Mouse (Mus musculus): ENCODE measurements around the gene Add2. TPM values are rescaled to one million over a fixed set of nuclear protein-coding genes. Genes with fewer than 3 reads are reported as not detected.

The Add2 gene
- polyA plus RNA-seq, 1 experiment, result 91.8 TPM

DNA sequence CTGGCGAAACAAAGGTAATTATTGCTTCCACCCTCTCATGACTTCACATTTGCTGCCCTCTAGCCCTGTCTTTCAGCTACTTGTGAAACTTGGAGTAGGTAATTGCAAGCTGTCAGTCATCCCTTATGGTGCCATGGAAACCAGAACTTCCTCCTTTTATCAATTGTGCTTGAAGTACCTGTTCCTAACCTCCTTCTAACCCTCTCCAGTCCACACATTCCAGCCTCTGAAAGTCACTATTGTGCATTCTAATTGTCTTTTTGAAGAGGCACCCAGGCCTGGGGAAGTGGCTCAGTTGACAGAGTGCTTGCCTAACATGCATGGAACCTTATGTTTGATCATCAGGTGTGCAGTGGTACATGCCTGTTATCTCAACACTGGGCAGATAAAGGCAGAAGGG is 5.2 kb downstream of the Add2 start:
- H3K27ac ChIP-seq (ENCODE audit: control insufficient read depth, insufficient read depth, low read depth, low read length, poor library complexity), result no peak overlapping the region
- H3K4me3 ChIP-seq (replicated peaks; ENCODE audit: control insufficient read depth, low read depth, low read length), result no peak overlapping the region
- WGBS, result 65% methylated on average over 1 of the region's 1 CpGs
- H3K4me1 ChIP-seq (ENCODE audit: control insufficient read depth, insufficient read depth, low read length), result no peaks in the 10 kb centered on the region
- TF ChIP-seq POLR2A (IDR thresholded peaks at IDR 0.05; ENCODE audit: borderline replicate concordance, control insufficient read depth, low read depth, low read length), result no peak
- TF ChIP-seq CTCF (IDR thresholded peaks at IDR 0.05; ENCODE audit: control insufficient read depth, insufficient read depth, low read length), result no peak

DNA sequence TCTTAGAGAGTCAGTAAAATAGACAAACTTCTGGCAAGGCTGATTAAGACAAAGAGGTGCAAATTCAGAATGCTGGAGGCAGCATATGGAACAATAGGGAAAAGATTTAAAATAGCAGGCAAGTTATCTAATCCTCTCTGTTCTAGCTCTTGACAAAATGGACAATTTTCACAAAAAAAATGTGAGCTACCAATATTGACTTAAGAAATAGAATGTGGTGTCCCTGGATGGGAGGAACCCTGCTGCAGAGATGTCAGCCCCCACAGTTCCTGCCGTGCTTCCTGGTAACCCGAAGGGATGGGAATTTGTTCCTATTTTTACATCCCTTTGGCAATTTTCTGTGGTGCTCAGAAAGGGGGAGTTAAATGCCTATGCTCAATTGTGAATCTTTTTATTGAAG is 10.4 kb downstream of the Add2 start:
- no peak for TF ChIP-seq CTCF (IDR thresholded peaks at IDR 0.05; ENCODE audit: control insufficient read depth, insufficient read depth, low read length)
- no peak for TF ChIP-seq POLR2A (IDR thresholded peaks at IDR 0.05; ENCODE audit: borderline replicate concordance, control insufficient read depth, low read depth, low read length)
- Histone ChIP-seq H3K27ac (ENCODE audit: control insufficient read depth, insufficient read depth, low read depth, low read length, poor library complexity) (no peak overlapping the region), H3K4me3 (replicated peaks; ENCODE audit: control insufficient read depth, low read depth, low read length) (no peak overlapping the region), H3K4me1 (ENCODE audit: control insufficient read depth, insufficient read depth, low read length) (no peaks in the 10 kb centered on the region)
- 27% methylated on average over 2 of the region's 2 CpGs for WGBS

DNA sequence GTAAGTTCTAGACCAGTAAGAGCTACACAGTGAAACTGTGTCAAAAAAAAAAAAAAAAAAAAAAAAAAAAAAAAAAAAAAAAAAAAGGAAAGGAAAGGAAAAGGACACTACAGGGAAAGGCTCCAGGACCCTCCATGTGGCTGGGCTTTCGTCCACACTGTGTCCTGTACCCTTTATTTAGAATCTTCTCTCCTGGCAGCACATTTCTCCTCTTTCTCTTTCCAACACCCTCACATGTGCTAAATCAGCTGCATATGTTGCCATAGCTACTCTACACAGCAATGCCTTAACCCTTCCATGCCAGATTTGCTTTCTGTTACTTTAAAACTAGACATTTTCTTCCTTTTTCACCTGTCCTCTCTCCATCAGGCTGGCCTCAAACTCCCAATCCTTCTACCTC is 11.7 kb downstream of the Add2 start:
- no peaks in the 10 kb centered on the region for H3K4me1 ChIP-seq (ENCODE audit: control insufficient read depth, insufficient read depth, low read length)
- TF ChIP-seq POLR2A (IDR thresholded peaks at IDR 0.05; ENCODE audit: borderline replicate concordance, control insufficient read depth, low read depth, low read length) (no peak), CTCF (IDR thresholded peaks at IDR 0.05; ENCODE audit: control insufficient read depth, insufficient read depth, low read length) (no peak)
- 81% methylated on average over 1 of the region's 1 CpGs for WGBS
- no peak overlapping the region for H3K4me3 ChIP-seq (replicated peaks; ENCODE audit: control insufficient read depth, low read depth, low read length)
- no peak overlapping the region for H3K27ac ChIP-seq (ENCODE audit: control insufficient read depth, insufficient read depth, low read depth, low read length, poor library complexity)

DNA sequence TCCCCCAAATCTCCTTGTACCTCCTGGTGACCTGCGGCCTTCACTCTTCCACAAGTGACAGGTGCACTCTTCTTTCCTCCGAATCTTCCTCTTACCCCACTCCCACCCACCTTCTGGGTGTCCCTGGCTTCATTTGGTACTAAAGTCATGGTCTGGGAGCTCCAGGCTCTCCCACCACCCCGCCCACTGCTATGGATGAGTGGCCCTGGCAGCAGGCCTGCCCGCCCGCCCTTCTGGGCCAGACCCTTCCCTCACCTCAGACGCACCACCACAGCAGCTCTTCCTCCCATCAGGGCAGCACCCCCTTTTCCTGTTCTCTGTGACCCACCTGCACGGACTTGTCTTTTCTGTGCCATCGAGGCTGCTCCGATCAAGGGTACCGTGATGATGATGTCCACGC is 19.0 kb downstream of the Add2 start:
- 88% methylated on average over 11 of the region's 11 CpGs for WGBS
- H3K27ac ChIP-seq (ENCODE audit: control insufficient read depth, insufficient read depth, low read depth, low read length, poor library complexity), result no peak overlapping the region
- TF ChIP-seq CTCF (IDR thresholded peaks at IDR 0.05; ENCODE audit: control insufficient read depth, insufficient read depth, low read length), result no peak
- TF ChIP-seq POLR2A (IDR thresholded peaks at IDR 0.05; ENCODE audit: borderline replicate concordance, control insufficient read depth, low read depth, low read length), result no peak
- H3K4me3 ChIP-seq (replicated peaks; ENCODE audit: control insufficient read depth, low read depth, low read length), result no peak overlapping the region
- H3K4me1 ChIP-seq (ENCODE audit: control insufficient read depth, insufficient read depth, low read length), result no peaks in the 10 kb centered on the region

DNA sequence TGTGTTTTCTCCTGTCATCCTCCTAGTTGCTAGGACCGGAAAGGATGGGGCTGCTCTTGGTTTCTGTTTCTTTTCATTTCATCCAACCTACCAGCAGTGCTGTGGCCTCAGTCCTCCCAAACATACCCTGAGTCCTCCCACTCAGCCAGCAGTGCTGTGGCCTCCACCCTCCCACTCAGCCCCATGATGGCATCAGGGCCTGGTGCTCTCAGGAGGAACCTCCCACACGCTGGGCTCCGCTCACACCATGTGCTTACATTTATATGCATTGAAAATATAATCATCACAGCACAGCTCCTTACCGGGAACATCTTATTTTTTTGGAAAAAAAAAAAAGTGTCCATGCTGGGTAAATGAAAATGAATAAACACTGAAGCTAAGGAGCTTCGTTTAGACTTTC is 20.0 kb downstream of the Add2 start:
- WGBS, result 87% methylated on average over 5 of the region's 5 CpGs
- TF ChIP-seq POLR2A (IDR thresholded peaks at IDR 0.05; ENCODE audit: borderline replicate concordance, control insufficient read depth, low read depth, low read length) (no peak), CTCF (IDR thresholded peaks at IDR 0.05; ENCODE audit: control insufficient read depth, insufficient read depth, low read length) (no peak)
- Histone ChIP-seq H3K4me3 (replicated peaks; ENCODE audit: control insufficient read depth, low read depth, low read length) (no peak overlapping the region), H3K27ac (ENCODE audit: control insufficient read depth, insufficient read depth, low read depth, low read length, poor library complexity) (no peak overlapping the region), H3K4me1 (ENCODE audit: control insufficient read depth, insufficient read depth, low read length) (no peaks in the 10 kb centered on the region)

DNA sequence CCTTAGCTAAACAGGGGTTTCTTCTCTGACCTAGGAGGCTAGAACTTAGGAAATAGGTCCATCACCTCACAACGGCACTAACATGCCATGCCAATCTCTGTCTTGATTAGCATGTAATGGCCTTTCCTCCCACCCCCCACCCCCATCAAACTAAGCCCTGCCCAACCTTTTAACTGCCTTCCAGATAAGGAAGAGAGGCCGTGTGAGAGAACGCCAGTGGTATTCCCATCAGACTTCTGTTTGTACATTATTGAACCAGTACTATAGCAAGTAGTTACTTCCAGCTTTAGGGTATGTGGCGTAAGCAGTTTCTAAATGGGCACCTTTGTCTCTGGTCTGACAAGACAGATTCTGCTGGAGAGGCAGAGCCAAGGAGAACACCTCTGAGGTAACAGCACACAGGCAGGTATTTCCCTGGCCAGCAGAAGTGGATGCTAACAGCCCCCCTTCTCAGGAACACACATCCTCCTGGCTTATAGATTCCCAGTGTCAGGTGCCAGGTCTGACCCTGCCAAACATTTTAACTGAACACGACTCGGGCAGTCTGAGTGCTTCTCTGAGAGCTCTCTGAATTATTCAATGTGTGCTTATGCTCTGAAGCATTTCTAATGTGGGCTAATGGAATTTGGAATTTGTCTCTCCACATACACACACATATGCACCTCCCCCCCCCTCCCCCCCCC is 22.2 kb downstream of the Add2 start:
- no peaks in the 10 kb centered on the region for H3K4me1 ChIP-seq (ENCODE audit: control insufficient read depth, insufficient read depth, low read length)
- no peak for TF ChIP-seq CTCF (IDR thresholded peaks at IDR 0.05; ENCODE audit: control insufficient read depth, insufficient read depth, low read length)
- TF ChIP-seq POLR2A (IDR thresholded peaks at IDR 0.05; ENCODE audit: borderline replicate concordance, control insufficient read depth, low read depth, low read length), result no peak
- H3K4me3 ChIP-seq (replicated peaks; ENCODE audit: control insufficient read depth, low read depth, low read length), result no peak overlapping the region
- 66% methylated on average over 6 of the region's 6 CpGs for WGBS
- H3K27ac ChIP-seq (ENCODE audit: control insufficient read depth, insufficient read depth, low read depth, low read length, poor library complexity), result no peak overlapping the region

DNA sequence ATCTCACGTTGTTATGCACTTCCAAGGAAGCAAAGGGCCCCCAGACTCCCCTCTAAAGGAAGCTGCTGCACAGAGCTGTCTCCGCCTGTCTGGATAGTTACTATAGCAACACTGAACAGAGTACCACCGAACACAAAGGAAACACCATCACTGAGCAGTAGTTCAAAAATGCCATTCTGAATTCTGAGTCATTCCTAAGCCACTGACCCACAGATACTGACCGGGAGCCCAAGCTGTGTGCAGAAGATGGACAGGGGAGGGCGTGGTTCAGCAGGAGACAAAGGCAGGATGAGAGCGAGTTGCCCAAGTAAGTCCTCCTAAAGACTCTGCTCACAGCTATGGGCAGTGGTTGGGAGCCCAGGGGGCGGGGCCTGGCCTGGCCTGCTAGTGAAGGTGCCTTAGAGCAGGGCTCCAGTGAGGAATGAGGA is 23.6 kb downstream of the Add2 start:
- no peaks in the 10 kb centered on the region for H3K4me1 ChIP-seq (ENCODE audit: control insufficient read depth, insufficient read depth, low read length)
- TF ChIP-seq POLR2A (IDR thresholded peaks at IDR 0.05; ENCODE audit: borderline replicate concordance, control insufficient read depth, low read depth, low read length) (no peak), CTCF (IDR thresholded peaks at IDR 0.05; ENCODE audit: control insufficient read depth, insufficient read depth, low read length) (no peak)
- WGBS, result 45% methylated on average over 7 of the region's 7 CpGs
- H3K27ac ChIP-seq (ENCODE audit: control insufficient read depth, insufficient read depth, low read depth, low read length, poor library complexity), result no peak overlapping the region
- no peak overlapping the region for H3K4me3 ChIP-seq (replicated peaks; ENCODE audit: control insufficient read depth, low read depth, low read length)

DNA sequence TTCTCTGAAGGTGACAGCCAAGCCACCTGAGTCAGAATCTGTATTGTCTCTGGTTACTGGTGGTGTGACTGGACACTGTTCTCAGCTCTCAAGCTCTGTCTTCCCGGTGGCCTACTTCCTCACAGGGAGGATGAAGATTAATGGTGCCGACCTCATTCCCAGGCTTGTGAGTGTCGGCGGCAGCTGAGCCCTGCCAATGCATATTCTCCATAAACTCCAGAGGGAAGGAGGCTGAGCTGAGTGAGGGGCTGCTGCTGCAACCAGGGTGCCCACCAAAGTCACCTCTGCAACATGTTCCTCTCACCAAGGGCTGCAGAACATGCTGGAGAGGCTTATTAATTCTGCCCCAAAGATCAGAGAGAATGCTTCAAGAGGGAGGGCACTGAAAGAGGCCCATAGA is 24.1 kb downstream of the Add2 start:
- 49% methylated on average over 4 of the region's 4 CpGs for WGBS

DNA sequence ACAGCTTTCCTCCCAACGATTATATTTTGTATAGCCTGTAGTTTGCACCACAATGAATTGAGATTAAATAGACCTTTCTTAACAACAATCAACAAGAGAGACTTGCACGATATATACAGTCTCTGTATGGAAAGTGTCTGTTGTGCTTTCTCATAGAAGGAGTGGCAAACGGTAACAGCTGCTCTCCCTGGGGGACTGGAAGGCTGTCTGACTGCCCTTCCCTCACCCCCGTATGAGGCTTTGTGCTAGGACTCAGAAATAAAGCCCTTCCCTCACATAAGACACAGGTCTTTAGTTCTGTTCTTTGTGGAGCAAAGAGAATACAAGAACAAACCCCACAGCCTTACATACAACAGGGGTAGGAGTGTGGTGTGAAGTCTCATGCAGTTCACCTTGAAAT is 24.6 kb downstream of the Add2 start:
- 66% methylated on average over 4 of the region's 4 CpGs for WGBS
- no peak overlapping the region for H3K4me3 ChIP-seq (replicated peaks; ENCODE audit: control insufficient read depth, low read depth, low read length)
- H3K27ac ChIP-seq (ENCODE audit: control insufficient read depth, insufficient read depth, low read depth, low read length, poor library complexity), result no peak overlapping the region
- no peaks in the 10 kb centered on the region for H3K4me1 ChIP-seq (ENCODE audit: control insufficient read depth, insufficient read depth, low read length)
- TF ChIP-seq POLR2A (IDR thresholded peaks at IDR 0.05; ENCODE audit: borderline replicate concordance, control insufficient read depth, low read depth, low read length), result no peak
- TF ChIP-seq CTCF (IDR thresholded peaks at IDR 0.05; ENCODE audit: control insufficient read depth, insufficient read depth, low read length), result no peak

More for the DNA sequence above, 24.1 kb downstream of the Add2 start:
- Histone ChIP-seq H3K4me1 (ENCODE audit: control insufficient read depth, insufficient read depth, low read length) (no peaks in the 10 kb centered on the region), H3K4me3 (replicated peaks; ENCODE audit: control insufficient read depth, low read depth, low read length) (no peak overlapping the region), H3K27ac (ENCODE audit: control insufficient read depth, insufficient read depth, low read depth, low read length, poor library complexity) (no peak overlapping the region)
- TF ChIP-seq CTCF (IDR thresholded peaks at IDR 0.05; ENCODE audit: control insufficient read depth, insufficient read depth, low read length), result no peak
- TF ChIP-seq POLR2A (IDR thresholded peaks at IDR 0.05; ENCODE audit: borderline replicate concordance, control insufficient read depth, low read depth, low read length), result no peak
